Mouse (Mus musculus): Measurements from ENCODE around the gene Foxn3.

Gene Foxn3

DNA sequence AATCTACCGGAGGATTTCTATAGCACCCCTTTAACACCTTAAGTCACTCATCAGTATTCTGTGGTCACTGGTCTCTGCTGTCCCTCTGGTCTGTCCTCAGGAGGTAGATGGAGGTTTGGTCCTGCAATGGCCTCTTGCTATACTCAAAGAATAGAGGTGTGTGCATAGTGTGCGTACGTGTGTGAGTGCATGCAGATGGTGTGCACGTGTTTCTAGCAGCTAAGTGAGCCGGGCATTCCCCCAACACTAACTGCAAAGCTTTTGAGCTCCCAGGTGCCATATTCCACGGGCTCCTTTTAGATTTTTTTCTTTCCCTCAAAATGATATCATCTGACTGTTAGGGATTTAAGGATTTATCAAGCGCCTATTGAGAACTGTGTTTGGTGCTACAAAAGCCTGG is 269.9 kb downstream of the Foxn3 start:
- no peak for DNase-seq (ENCODE audit: low read depth)

DNA sequence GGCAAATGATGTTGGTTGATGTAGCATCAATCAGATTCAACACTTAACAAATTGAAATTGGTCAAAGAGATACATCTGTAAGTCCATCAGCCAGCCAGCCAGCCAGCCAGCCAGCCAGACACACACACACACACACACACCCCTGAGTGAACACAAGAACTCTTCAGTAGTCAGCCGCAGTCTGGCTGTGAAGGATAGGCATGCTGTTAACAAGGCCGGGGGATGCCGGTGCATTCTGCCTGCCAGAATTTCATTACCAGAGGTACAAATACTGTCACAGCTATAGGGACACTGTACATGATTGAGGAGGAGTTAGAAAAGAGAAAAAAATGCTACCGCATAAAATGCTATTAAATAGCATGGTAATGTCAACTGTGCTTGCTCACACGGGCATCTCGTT is 271.2 kb downstream of the Foxn3 start:
- no peak for DNase-seq (ENCODE audit: low read depth)

DNA sequence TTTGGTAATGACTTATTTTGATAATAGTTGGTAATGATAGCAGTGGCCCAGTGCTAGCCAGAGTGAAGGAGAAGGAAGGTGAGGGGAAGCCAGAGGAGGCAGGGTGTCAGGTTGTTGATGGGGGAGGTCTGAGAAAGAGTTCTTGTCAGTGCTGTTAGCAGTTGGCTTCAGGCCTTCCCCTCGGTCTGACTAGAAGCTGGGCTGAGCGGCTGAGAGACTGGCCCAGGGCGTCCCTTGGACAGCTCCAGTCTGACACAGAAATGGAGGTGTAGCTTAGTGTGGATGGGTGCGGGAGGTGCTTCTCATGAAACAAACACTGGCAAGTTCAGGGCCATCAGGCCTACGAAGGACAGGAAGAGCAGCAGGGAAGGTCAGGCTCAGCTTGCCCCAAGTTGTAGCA is 276.3 kb downstream of the Foxn3 start:
- no peak for DNase-seq (ENCODE audit: low read depth)

DNA sequence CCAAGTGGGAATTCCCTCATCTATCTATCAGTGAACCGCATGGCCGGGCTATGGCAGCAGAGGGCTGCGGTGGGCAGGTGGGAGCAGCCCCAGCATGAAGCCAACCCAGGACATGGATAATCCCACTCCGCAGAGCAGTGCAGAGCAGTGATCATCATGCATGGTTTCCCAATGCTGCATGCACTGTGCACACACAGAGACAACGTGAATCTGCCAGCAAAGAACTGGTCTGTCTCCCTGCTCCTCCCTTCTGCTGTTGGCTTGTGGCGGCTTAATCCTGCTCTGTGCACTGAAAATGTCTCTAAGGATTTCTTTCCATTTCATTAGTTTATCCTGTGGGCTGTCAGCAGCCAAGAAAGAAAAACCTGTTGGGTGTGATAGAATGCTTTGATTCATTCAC is 276.7 kb downstream of the Foxn3 start:
- DNase-seq (ENCODE audit: low read depth) = no peak

DNA sequence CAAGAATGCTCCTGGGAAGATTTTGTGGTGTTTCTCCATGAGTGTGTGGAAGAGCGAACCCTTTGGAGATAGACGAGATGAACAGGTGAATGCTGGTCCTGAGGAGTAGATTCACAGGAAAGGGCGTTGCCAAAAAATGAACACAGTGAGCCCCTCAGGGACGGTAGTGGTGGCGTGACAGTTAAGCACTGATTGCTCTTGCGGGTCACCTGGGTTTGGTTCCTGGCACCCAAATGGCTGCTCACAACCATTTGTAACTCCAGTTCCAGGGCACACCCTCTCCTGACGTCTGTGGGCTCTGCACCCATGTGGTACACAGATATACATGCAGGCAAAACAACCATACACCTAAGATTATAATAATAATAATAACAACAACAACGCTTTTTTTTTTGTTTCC is 277.7 kb downstream of the Foxn3 start:
- DNase-seq (ENCODE audit: low read depth) = no peak

DNA sequence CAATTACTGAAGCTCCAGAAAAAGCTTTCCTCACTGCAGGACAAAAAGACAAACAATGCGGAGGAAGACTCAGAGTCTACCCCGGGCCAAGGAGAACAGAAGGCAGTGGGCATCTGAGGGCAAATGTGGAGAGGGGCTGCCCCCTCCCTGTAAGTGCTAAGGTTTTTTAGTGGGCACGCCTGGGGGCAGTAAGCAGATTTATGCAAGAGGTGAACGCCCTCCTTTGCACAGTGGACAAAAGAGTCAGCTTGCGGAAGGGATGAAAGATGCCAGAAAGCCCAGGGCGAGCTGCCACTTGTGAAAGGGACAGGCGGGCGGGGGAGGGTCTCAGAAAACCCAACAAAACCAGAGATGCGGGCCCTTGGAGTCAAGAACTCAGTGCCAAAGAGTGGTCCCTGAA is 278.2 kb downstream of the Foxn3 start:
- DNase-seq (ENCODE audit: low read depth) = no peak

DNA sequence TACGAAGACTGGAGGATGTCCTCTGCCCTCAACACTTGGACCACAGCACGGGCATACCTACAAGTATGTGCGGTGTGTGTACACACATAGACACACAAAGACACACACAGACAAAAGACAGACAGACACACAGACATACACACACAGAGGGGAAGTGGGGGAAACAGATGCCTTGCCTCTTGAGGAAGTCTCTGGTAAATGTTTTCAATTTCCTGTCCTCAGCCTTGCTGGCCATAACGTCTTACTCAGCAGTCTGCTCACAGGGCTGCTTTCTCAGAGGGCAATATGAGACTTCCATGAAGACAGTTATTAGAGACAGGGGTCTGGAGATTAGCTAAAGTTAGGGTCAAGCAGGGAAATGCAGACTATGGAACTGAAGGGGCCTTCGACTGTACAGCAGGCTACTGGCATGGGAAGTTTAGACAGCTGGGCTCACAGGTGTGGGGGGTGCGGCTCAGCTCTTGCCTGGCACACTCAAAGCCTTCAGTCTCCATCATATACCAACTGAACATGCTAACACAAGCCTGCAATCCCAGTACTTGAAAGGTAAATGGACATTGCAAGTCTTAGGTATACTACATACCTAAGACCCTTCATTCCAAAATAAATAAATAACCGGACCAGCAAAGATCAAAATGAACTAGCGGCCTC is 278.8 kb downstream of the Foxn3 start:
- DNase-seq (ENCODE audit: low read depth) = no peak

DNA sequence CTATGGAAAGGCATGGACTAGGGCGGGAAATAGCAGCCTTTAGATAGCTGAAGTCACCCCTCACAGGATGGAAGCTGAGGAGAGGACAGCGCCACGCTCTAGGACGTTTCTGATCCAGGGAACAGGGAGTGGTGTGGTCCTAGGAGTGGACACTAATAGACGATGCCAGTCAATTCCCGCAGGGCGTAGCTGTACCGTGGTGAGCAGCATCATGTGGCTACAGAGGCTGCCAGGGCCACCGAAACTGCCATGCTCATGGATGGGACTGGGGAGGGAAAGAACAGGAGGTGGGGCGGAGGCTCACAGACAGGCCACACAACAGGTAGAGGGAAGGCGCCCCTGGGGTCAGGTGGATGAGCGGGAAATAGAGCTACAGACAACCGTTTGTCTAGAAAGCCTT is 282.6 kb downstream of the Foxn3 start:
- no peak for DNase-seq (ENCODE audit: low read depth)

DNA sequence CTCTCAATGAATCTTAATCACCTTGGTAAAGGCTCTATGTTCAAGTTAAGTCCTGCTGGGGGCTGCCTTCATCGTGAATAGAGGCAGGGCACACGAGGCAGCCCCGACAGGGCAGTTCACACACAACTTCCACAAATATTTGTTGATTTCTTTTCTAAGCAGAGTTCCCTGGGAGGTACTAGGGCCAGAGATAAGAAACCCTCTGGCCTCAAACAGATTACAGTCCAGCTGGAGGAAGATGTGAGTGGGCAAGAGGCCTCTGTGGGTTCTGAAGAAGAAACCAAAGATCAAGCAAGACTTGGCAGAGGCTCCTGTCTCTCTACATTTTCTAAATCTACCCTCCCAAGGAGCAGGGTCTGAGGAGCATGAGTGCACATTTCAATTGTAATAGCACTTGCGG is 283.1 kb downstream of the Foxn3 start:
- DNase-seq (ENCODE audit: low read depth) = peak; percentile 15

DNA sequence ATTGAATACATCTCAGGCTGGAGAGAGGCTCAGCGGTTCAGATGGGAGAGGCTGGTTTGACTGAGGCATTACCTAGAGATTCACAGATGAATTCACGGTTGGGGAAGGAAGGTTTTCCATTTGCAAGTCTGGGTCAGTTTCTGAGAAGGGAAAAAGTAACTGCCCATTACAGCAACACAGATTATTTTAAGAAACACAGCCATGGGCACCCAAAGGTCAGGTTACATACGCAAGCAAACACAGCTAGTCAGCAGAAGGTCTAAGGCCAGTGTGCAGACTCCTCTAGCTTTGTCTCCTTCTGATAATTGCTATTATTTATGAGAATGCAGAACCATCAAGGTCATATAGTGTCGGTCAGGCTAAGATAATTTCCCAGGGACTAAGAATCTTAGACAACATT is 284.0 kb downstream of the Foxn3 start:
- DNase-seq (ENCODE audit: low read depth) = no peak

DNA sequence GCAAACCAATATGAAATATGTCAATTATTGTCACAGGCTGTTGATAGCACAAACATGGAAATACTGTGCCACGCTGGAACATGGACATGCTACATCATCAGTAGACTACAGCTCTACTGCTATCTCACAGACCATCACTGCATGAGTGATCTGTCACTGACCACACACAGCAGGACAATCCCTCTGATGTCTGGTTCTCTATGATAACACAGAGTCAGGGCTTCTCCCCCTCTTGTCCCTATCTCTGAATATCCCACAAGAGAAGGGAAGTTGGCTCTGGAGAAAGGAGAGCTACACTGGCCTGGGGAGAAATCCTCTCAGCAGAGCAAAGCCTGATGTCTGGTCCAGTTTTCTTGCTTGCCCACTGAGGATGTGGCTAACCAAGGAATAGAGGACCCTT is 288.8 kb downstream of the Foxn3 start:
- DNase-seq (ENCODE audit: low read depth) = no peak

DNA sequence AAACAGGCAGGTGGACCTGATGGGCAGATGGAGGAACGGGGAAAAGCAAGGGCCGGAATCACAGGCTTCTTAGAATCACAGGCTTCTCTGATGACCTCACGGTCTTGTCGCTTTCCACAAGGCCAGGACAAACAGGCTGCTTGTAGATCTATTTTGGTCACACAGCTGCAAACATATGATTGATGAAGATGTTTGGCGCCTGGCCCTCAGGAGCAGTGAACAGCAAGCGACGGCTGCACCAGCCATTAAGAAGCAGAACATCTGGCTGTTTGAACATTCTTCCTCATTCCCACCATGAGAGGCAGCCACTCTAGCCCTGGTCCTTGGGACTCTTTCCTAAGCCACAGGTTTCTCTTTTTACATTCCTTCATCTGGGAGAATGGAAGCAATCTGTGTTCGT is 294.0 kb downstream of the Foxn3 start:
- no peak for DNase-seq (ENCODE audit: low read depth)

DNA sequence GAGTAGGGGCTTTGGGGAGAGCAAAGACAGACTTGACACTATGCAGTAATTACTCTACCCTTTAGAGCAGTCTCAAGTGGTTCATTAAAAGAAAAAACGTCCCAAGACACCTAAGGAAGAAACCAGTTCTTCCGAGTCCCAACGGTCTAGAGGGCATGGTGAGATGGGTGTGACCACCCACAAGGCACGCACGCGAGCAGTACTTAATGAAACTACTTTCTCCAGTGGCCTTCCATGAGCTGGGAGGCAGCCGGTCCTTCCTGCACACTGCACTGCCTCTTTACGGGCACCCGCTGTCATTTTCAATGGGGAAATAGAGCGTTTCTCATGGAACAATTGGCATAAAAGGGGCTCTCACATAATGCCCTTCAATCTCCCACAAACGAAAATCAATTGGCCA is 294.4 kb downstream of the Foxn3 start:
- no peak for DNase-seq (ENCODE audit: low read depth)

DNA sequence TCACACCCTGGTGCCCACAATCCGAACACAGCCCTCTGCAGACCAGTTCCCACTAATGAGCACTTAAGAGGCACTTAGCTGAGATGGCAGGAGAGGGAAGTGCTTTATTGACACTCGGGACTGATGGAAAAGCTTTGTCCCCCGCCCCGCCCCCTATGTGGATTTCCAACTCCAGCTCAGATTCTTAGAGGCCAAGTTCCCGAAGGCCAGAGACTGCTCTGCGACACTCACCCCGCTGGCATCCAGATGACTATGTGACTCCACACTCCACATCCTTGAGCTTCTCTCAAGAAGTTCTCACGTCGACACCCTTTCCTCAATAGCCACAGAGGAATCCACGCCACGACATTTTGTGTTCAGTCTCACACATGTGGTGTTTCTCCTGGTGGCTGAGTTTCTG is 295.6 kb downstream of the Foxn3 start:
- DNase-seq (ENCODE audit: low read depth) = no peak

DNA sequence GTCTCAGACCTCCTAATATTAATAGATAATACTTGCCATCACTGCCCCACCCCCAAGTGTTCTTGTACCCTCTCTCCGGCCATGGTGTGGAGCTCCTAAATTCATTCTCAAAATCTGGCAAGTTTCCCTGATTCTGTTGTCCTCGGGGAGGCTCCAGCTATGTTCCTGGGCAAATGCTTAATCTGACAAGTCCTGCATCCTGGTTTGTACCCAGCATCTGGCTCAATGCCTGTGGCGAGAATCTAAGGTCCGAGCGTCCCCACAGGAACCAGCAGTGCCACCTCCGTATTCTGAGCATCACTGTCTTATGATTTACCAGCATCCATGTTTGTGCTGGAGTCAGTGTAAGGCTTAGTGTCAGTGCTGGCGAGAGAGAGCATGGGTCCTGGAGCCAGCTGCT is 296.9 kb downstream of the Foxn3 start:
- DNase-seq (ENCODE audit: low read depth) = no peak

DNA sequence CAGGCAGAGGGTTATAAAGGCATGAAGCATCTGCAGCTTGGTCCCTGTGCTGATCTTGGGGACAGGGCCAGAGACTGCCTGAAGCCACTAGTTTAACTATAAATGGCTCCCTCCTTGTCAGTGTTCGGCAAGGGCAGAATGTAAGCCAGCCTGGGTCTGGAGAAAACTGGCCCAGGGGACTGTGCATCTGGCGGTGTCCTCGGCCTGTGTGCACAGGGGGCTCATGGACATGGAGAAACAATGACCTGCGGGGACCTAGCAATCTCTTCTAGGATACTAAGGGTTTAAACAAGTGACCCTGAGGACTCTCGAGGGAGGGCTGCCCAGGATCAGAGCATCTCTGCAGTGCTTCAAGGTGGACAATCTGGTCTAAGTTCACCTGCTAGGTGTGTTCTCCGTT is 297.6 kb downstream of the Foxn3 start:
- DNase-seq (ENCODE audit: low read depth) = no peak

DNA sequence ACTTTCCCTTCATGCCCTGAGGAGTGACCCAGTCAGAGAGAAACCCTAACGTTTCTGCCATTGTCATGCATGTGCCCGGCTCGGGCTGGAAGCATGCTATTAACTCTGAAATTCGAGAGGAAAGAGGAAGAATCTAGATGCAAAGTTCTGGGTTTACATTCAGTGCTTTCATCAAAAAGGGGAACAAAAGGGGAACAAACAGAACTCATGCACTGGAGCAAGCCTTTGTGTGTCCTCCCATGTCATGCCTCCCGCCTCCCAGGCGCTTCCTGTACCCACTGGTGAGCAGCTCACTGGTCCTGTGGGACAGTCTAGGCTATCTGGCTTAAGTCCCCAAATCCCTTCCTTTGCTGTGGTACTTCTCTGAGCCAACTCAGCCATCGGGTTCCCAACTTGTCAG is 299.0 kb downstream of the Foxn3 start:
- no peak for DNase-seq (ENCODE audit: low read depth)

DNA sequence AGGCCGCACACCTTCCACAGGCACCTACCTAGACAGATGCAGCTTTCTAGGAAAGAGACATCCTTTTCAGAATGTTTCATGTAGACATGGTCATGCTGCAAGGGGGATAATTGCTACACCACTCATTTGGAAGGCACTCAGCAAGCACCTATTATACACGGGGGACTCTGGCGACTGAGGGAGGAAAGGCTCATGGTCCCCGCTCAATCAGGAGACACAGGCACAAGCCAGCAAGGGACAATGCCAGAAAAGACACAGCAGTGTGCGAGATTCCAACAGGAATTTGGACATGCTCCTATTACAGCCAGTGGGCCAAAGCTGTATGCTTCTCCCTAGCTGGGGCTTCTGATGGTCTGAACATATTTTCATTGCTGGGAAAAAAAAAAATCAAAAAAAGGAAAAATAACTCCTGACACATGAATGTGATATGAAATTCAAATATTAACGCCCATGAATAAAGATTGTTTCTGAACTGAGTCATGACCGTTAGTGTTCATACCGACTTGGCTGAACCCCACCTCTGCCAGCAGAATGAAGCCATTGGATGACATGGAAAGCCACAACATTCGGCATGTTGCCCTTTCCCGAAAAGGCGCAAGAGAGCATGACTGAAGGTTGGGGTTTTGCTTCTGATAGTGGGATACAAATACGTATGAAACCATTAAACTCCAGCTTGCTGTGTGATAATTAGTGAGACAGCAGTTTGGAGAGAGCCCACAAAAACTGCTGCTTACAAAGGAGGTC is 299.6 kb downstream of the Foxn3 start:
- no peak for DNase-seq (ENCODE audit: low read depth)

DNA sequence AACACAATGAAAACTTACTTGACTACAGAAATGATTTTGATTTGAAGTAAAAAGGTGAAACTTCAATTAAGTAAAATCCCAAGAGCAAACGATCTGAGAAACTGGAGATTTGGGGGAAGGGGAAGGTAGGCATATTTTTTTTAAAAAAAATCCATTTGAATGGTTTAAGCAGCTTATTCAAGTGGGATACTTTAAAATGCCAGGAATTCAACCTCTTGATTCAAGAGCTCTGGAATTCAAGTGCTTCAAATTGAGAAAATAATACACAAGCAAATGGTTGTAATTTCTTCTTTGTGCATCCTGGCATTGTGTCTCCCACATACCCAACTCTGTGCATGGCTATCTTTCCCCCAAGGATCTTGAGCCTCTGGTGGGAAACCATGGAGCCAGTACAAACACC is 300.5 kb downstream of the Foxn3 start:
- DNase-seq (ENCODE audit: low read depth) = no peak

DNA sequence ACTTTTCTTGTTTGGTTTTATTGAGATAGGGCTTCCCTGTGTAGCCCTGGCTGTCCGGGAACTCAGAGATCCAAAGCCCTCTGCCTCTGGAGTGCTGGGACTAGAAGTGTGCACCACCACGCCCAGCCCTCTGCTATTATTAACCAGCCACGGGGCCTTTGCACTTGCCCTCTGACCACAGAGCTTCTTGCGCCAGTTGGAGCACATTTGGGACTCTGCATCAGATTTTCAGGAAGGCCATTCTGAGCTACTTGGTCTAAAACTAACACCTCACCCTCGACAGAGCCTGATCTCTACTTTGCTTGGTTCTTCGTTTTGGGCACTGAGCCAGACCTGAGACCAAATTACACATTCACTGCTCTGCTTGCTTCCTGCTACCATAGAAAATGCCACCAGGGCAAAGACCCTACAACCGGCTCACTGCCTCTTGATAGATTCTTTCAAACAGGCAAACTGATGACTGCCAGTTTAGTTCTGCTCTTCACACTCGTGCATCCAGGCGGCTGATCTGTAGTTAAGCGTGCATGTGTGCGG is 301.2 kb downstream of the Foxn3 start:
- no peak for DNase-seq (ENCODE audit: low read depth)

DNA sequence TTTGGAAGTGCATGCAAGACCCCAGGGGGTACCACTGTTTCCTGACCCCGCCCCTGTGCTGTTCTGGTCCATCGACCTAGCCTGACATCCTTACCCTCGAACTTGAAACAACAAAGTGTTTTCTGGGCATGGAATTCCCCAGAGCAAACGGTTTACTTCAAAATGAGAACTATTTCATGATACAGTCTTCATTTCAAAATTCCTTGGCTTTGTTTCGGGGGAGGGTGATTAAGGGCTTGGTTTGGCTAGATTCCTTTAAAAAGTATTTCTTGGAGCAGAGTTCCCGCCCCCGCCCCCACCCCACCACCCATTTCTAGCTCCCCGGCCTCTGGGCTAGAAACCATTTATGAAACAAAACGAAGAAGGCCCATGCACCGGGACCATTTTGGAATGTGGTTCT is 303.2 kb downstream of the Foxn3 start:
- no peak for DNase-seq (ENCODE audit: low read depth)

DNA sequence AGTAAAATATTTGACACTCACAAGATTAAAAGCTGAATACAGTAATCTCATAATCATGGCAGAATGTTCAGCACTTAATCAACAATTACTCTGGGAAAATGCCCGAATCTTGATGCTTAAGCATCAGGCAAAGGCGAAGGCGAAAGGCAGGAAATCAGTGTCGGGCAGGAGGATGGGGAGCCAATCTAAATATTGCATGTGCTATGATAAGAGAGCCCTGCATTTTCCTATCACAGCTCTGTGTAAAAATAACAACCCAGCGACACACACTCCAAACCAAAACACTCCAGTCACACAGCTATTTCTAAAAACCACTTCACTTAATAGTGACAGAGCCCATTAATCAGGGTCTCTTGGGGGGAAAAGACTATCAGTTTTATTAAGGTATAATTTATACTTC is 305.8 kb downstream of the Foxn3 start:
- DNase-seq (ENCODE audit: low read depth) = no peak

DNA sequence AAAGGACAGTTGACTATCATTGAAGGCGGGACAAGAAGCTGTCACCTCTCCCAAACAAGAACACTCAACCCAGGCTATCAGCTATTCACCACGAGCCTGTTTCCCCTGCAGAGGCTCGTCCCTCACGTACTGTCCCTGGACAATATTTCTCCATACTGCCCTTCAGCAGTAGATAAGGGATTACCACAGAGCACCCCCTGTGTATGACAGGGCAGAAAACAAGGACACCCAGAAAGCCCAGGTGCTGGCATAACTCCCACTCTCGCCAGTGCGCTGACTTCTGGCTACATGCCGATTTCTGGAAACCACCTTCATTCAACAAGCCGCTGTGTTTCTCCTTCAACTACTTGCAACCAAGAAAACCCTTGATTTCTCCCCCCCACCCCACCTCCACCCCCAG is 306.4 kb downstream of the Foxn3 start:
- DNase-seq (ENCODE audit: low read depth) = no peak

DNA sequence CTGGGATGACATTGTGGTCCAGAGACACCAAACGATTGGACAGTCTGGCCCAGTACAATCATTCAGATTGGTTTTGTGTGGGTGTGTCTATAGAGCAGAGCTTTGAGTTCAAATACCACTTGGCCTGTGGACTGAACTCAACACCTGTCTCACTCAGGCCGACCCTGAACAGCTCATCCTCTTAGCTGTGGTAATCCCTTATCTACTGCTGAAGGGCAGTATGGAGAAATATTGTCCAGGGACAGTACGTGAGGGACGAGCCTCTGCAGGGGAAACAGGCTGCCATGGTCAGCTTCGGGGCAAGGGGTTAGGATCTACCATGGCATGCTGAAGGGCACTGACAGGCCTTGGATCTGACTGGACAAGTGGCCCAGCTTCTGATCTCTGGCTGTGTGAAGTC is 306.9 kb downstream of the Foxn3 start:
- no peak for DNase-seq (ENCODE audit: low read depth)

Data from c-Kit-positive CD71-positive TER-119-negative erythroid progenitor cells, embryonic 14.5 days (primary cell).